Mouse (Mus musculus) olfactory bulb, adult 2 months (tissue): ENCODE results near the gene Srxn1.

Source experiments
- CTCF ChIP-seq: fragments of 200-500 bp; IDR thresholded peaks from 2 replicates; pipeline ENCODE4 v1.5.1; 2012; ENCODE audit warnings: low read depth, mild to moderate bottlenecking, low read length, moderate library complexity; ENCODE audit not compliant: insufficient read depth
- POLR2A ChIP-seq: fragments of 200-500 bp; IDR thresholded peaks from 2 replicates; pipeline ENCODE4 v1.6.1; 2012; ENCODE audit warnings: mild to moderate bottlenecking, low read depth, low read length, moderate library complexity; ENCODE audit not compliant: insufficient read depth

GRCm38 (mm10) chr2:152069941-152070340, 35.4 kb upstream of the Srxn1 start:
- TF ChIP-seq CTCF, result no peak
- no peak for TF ChIP-seq POLR2A
